Mouse (Mus musculus): ENCODE results near the gene Cldn14.

Gene Cldn14

GRCm38 (mm10) chr16:93910735-93911665 lies 97.6 kb downstream of the Cldn14 start:
- DNase-seq, result no peak

DNA sequence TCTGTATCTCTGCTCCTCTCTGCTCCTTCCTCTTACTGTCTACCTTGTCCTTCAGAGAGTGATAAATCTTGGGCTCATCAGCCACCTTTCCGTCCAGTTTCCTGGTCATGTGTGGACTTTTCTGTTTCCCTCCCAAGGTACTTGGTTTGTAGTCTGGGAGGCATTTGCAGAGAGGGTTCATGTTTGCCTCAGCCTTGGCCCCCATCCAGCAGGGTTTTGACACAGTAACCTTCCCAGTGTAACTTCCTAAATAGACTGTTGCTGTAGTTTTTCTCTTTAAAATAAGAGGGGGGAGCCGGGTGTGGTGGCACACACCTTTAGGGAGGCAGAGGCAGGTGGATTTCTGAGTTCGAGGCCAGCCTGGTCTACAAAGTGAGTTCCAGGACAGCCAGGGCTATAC lies 98.7 kb downstream of the Cldn14 start:
- DNase-seq, result no peak

DNA sequence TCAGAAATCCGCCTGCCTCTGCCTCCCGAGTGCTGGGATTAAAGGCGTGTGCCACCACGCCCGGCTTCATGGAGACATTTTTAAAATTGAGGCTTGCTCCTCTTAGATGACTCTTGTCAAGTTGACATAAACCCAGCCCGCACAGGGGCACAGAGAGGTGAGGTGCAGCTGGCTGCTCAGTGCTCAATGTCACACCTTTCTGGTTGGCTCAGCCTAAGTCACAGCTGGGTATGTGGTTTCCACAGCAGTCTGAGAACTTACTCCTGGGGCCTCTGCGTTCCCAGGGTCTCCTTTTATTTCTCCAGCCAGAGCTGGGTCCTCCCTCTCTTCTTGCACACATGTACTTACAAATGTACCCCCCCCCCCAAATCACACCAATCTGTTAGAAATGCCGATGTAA lies 100.4 kb downstream of the Cldn14 start:
- DNase-seq, result no peak

- no peak for DNase-seq
Measured at GRCm38 (mm10) chr16:93907761-93908160, 100.9 kb downstream of the Cldn14 start.

DNA sequence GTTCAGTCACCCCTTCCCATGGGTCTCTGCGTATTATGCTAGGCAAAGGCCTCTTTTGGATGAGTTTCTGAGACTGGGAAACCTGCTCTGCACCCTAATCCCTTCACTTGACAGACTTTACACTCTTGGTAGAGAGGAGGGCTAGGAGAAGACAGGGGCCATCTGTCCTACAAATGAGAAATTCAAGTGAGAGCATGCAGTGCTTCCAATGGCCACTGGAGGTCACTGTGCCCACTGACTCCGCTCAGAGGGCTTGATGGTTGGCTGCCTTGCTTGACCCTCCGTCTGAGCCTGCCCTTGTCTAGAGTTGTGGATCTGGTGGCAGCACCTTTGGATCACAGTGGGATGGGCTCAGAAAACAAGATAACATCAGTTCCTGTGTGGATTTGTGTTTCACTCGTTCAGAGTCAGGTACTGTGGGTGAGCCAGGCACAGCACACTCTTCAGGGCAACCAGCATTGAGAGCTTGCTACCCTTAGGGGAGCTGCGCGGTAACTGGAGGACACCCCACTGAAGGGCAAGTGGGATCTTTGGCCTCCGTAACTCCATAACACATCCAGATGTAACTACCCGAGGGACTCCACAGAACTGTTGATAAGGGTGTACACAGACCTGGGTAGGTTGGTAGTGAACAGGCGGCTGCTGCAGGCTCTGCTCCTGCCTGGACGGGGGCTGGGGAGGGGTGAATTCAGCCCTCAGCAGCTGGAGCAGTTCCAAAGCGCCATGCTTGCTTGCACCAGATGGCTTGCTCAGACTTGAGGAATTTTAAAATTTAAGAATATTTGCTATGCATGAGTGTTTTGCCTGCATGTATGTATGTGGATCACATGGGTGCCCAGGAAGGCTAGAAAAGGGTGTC lies 102.3 kb downstream of the Cldn14 start:
- DNase-seq, result peak; percentile 85 to 90

DNA sequence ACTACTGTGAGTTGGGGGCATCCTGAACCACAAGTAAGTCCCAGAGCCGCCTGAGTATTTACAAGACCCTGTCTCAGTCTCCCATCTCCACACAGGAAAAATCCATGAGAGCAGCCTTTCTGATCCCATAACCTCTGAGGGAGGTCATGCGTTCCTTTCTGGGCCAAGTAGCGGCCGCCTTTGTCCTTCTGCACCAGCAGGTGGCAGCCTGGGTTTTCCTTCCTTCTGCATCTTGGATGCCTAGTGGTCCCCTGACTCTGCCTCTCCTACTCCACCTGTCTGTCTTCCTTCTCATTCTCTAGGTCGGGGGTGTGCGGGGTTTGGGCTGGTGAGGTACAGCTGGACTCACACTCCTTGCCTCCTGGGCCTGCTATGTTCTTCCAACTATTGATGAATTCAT lies 105.6 kb downstream of the Cldn14 start:
- DNase-seq, result peak in 1 of 2 experiments; percentile 24

- DNase-seq, result no peak
Measured at GRCm38 (mm10) chr16:93893285-93893684, 115.4 kb downstream of the Cldn14 start.

DNA sequence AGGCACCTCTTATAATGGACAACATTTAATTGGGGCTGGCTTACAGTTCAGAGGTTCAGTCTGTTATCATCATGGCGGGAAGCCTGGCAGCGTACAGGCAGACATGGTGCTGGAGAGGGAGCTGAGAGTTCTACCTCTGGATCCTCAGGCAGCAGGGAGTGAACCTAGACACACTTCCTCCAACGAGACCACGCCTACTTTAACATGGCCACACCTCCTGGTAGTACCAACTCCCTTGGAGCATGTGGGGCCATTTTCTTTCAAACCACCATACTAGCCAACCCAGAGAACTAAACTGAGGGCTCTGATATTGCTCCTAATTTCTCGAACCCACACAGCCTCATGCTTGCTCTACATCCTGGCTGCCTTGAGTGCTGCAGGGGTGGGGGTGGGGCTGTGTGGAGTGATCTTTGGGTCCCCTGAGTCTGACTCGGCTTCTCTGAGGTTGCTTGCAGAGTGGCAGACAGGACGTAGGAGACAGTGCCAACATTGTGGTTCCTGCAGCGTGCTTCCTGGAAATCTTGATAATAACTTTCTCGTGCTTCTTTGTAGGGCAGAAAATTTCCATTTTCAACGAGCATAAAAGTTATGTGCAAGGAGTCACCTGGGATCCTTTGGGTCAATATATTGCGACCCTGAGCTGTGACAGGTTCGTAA lies 117.6 kb downstream of the Cldn14 start:
- DNase-seq, result no peak

- no peak for DNase-seq
Measured at GRCm38 (mm10) chr16:93888481-93888880, 120.2 kb downstream of the Cldn14 start.

- DNase-seq, result no peak
Measured at GRCm38 (mm10) chr16:93884722-93885113, 123.9 kb downstream of the Cldn14 start.

DNA sequence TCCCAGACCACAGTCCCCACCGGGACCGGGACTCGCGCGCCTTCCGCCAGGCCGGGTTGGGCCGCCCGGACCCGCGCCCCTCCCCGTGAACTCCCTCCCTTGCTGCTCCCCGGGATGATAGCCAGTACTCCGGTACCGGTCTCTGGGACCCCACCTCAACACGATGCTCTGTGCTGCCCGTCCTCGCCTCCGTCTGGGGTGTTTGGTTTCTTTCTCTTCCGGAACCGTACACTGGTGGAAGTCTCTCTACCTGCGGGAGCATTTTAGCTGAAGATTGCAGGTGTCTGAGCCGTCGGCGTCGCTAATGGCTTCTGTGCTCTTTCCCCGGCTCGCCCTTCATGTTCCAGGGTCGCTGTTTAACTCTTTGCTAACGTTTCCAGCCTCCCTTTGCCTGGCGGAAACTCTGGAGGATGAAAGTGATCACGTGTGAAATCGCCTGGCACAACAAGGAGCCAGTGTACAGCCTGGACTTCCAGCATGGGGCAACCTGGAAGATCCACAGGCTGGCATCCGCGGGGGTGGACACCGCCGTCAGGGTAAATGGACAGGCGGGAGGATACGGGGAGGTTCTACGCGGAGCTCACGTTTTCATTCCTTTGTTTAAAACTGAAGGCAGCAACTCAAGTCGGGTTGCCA lies 124.4 kb downstream of the Cldn14 start:
- peak; percentile 53 to 57 for DNase-seq

- peak; percentile 99 for DNase-seq
Measured at GRCm38 (mm10) chr16:93883423-93884085, 125.1 kb downstream of the Cldn14 start, which contains the start of gene Chaf1b. TSS of gene Chaf1b (plus strand) at chr16:93883901.

- no peak for DNase-seq
Measured at GRCm38 (mm10) chr16:93877612-93878380, 130.8 kb downstream of the Cldn14 start.

GRCm38 (mm10) chr16:93874841-93875240 lies 133.8 kb downstream of the Cldn14 start:
- no peak for DNase-seq

Measured in cerebellum, postnatal 10 days (tissue).